Mouse (Mus musculus) intestine, embryonic 16.5 days (tissue): ENCODE measurements around the gene C130050O18Rik. TPM values are rescaled to one million over a fixed set of nuclear protein-coding genes. Genes with fewer than 3 reads are reported as not detected.

Experiments used
- ATAC-seq: fragments of 200-750 bp; cut with Nextera tagmentation; 2 replicates; pipeline ENCODE4 v1.8.0; 2017; ENCODE audit warnings: moderate TSS enrichment, moderate library complexity
- H3K27ac ChIP-seq: fragments of 300-500 bp; sonication (generic); 2 replicates; pipeline ENCODE4 v1.5.1; 2014; ENCODE audit warnings: mild to moderate bottlenecking, low read length
- H3K27me3 ChIP-seq: fragments of 300-500 bp; sonication (generic); replicated peaks from 2 replicates; pipeline ENCODE4 v1.6.1; 2014; ENCODE audit warnings: low read length, control low read depth, mixed read lengths; ENCODE audit not compliant: control insufficient read depth, insufficient read depth
- H3K36me3 ChIP-seq: fragments of 300-500 bp; sonication (generic); 2 replicates; pipeline ENCODE4 v1.6.1; 2014; ENCODE audit warnings: low read length, control low read depth; ENCODE audit not compliant: control insufficient read depth, insufficient read depth
- H3K4me1 ChIP-seq: fragments of 300-500 bp; sonication (generic); 2 replicates; pipeline ENCODE4 v1.6.1; 2014; ENCODE audit warnings: low read length, control low read depth, mixed read lengths; ENCODE audit not compliant: control insufficient read depth, insufficient read depth
- H3K4me2 ChIP-seq: fragments of 300-500 bp; sonication (generic); 2 replicates; pipeline ENCODE4 v1.6.1; 2014; ENCODE audit warnings: low read depth, low read length, control low read depth
- H3K4me3 ChIP-seq: fragments of 300-500 bp; sonication (generic); 2 replicates; pipeline ENCODE4 v1.5.1; 2014; ENCODE audit warnings: mild to moderate bottlenecking, low read length
- H3K9ac ChIP-seq: fragments of 300-500 bp; sonication (generic); 2 replicates; pipeline ENCODE4 v1.6.1; 2014; ENCODE audit warnings: low read depth, low read length
- H3K9me3 ChIP-seq: fragments of 300-500 bp; sonication (generic); 2 replicates; pipeline ENCODE4 v1.6.1; 2016; ENCODE audit warnings: low read length, control low read depth; ENCODE audit not compliant: control insufficient read depth
- WGBS: fragments of 180-500 bp; shearing (Covaris S2); extraction: QIAGEN DNeasy Blood & Tissue Kit; methylation state at CpG from one replicate; pipeline ENCODE4 v1.1.7; 2014; 5-methylcytosine and 5-hydroxymethylcytosine counted together
- polyA plus RNA-seq: library from polyadenylated mRNA; unstranded; fragments of >200 nt; fragmentation: Nextera tagmentation; extraction: Ambion mirVana; gene quantifications from 2 replicates; pipeline ENCODE4 v1.2.1, GENCODE M21; 2015

C130050O18Rik gene
- polyA plus RNA-seq, 1 experiment from 2014 or later, result 0.87 TPM

DNA sequence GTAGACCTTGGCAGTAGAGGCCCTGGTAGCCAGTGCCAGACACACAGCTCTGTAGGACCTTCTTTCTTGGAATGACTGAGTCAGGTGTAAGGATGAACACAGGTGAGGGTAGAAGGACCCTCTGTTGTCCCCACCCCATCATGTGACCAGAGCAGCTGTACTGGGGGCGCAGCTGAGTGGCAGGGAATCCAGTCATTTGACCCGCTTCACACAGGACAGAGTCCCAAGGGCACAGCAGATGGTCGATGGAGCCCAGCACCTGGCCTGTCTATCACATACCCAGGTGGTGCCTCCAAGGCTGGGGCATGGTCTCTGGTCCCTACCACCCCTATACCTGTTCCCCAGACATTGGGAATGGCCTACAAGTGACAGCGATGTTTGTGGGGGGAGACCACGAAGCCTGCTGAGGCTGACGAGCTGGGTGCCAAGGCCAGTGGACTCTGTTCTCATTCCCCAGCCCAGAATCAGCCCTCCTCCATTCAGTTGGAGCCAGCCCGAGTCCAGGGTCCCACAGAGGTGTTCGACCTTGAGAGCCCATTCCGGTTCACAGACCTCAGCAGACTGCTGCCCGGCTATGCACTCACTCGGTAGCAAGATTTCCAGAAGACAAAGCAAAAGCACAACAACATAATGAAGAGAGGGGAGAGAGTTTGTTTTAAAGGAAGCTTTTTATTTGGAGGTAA, 36.3 kb upstream of the C130050O18Rik start:
- Histone ChIP-seq H3K27me3 (no peaks in the 10 kb centered on the region), H3K4me3 (no peak overlapping the region), H3K9me3 (no peaks in the 10 kb centered on the region), H3K9ac (no peak overlapping the region), H3K4me1 (peaks cover 20% of the 10 kb centered on the region), H3K4me2 (no peak overlapping the region), H3K27ac (no peak overlapping the region), H3K36me3 (no peaks in the 10 kb centered on the region)
- WGBS, result 80% methylated on average over 11 of the region's 11 CpGs
- ATAC-seq, result no peak

DNA sequence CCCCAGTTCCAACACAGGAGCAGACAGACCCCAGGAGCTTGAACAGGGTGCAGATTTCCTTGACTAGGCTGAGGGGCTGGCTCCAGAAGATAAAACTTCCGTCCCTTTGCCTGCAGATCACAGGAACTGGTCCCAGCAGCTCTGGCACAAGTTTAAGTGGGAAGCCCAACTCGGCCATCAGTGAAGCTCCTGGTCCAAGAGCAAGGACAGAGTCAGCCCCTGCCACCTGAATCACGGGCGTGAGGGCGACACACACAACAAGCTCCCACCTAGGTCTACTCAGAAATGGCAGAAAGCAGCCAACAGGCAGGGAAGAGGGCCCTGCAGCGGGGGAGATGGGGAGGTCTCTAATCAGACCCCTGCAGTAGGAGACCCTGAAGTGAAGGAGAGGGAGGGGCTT, 34.7 kb upstream of the C130050O18Rik start:
- Histone ChIP-seq H3K4me2 (no peak overlapping the region), H3K9me3 (no peaks in the 10 kb centered on the region), H3K36me3 (no peaks in the 10 kb centered on the region), H3K9ac (no peak overlapping the region), H3K4me3 (no peak overlapping the region), H3K27me3 (no peaks in the 10 kb centered on the region), H3K4me1 (peaks cover 14% of the 10 kb centered on the region), H3K27ac (no peak overlapping the region)
- 83% methylated on average over 6 of the region's 6 CpGs for WGBS
- no peak for ATAC-seq

DNA sequence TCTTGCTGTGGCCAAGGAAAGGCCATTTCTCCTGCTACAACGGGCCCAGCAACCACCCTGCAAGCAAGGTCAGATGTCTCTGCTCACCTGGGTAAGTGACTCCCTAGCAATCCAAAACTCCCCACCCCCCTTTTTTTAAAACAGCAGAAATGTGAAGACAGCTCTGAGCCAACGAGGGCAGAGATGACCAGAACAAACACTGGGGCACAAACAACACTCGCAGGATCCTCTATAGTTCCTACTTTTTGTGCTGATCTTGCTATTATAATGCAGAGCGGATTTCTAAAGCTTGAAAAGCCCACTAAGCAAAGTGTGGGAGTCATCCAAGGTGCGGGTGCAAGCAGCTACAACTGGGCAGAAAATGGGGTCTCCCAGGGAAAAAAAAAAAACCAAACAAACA, 34.0 kb upstream of the C130050O18Rik start:
- H3K27ac ChIP-seq, result no peak overlapping the region
- no peak for ATAC-seq
- H3K9ac ChIP-seq, result peak overlapping the region; percentile 97
- peaks cover 13% of the 10 kb centered on the region for H3K4me1 ChIP-seq
- H3K27me3 ChIP-seq, result no peaks in the 10 kb centered on the region
- H3K4me3 ChIP-seq, result peak overlapping the region; percentile 74
- peak overlapping the region; percentile 92 for H3K4me2 ChIP-seq
- H3K36me3 ChIP-seq, result no peaks in the 10 kb centered on the region
- no peaks in the 10 kb centered on the region for H3K9me3 ChIP-seq
- 64% methylated on average over 5 of the region's 5 CpGs for WGBS

DNA sequence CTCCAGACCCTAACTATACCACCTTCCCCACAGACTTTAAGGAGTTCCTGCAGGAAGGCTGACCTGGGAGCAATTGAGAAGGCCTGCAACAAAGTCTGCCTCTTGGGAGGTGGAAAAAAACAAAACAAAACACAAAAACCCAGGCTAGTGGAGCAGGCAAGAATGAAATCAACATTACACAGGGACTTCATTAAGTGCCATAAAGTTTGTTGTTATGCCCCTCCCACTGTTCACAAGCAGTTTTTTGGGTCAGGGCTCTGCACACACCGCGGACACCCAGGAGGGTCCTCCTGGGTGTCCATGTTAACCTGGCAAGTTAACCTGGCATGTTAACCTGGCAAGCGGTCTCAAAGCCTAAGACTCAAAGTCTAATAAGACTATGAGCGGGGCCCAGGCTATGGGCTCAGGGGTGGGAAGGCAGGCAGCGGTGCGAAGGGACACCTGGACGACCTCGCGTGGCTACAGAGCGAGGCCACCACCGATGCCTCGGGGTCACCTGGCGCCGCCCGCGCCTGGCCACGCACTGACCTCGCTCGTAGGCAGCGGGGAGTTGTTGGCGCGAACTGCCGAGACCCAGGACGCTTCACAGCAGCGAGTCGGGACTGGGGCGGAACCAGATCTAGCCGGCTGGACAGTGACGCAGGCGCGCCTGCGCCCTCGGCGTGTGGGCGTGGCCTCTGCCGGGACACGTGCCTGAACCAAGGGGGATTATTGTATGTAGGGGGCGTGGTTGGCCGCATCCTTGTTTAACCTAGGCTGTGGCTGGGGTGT, 33.3 kb upstream of the C130050O18Rik start:
- Histone ChIP-seq H3K9ac (peak overlapping the region; percentile 97), H3K9me3 (no peaks in the 10 kb centered on the region), H3K27me3 (no peaks in the 10 kb centered on the region), H3K4me2 (peak overlapping the region; percentile 92), H3K36me3 (no peaks in the 10 kb centered on the region), H3K4me3 (peak overlapping the region; percentile 74), H3K4me1 (peaks cover 16% of the 10 kb centered on the region), H3K27ac (peak overlapping the region; percentile 82)
- ATAC-seq, result peak; percentile 94
- 1% methylated on average over 39 of the region's 39 CpGs for WGBS

- Histone ChIP-seq H3K4me2 (no peak overlapping the region), H3K4me1 (peaks cover 27% of the 10 kb centered on the region)
Observed at GRCm38 (mm10) chr5:139373126-139373525, 32.0 kb upstream of the C130050O18Rik start.

GRCm38 (mm10) chr5:139373889-139374444, 31.1 kb upstream of the C130050O18Rik start:
- Histone ChIP-seq H3K27ac (peak overlapping the region; percentile 36; the same call in 1 of the 2 replicates), H3K36me3 (no peaks in the 10 kb centered on the region), H3K27me3 (no peaks in the 10 kb centered on the region), H3K4me1 (peaks cover 33% of the 10 kb centered on the region), H3K4me2 (peak overlapping the region; percentile 13; the same call in 1 of the 2 replicates), H3K4me3 (no peak overlapping the region), H3K9ac (no peak overlapping the region), H3K9me3 (no peaks in the 10 kb centered on the region)
- ATAC-seq, result no peak
- 76% methylated on average over 6 of the region's 6 CpGs for WGBS

More at GRCm38 (mm10) chr5:139373126-139373525, 32.0 kb upstream of the C130050O18Rik start:
- Histone ChIP-seq H3K27me3 (no peaks in the 10 kb centered on the region), H3K9ac (no peak overlapping the region), H3K27ac (no peak overlapping the region), H3K9me3 (no peaks in the 10 kb centered on the region), H3K36me3 (no peaks in the 10 kb centered on the region), H3K4me3 (no peak overlapping the region)
- 82% methylated on average over 3 of the region's 3 CpGs for WGBS
- ATAC-seq, result no peak

DNA sequence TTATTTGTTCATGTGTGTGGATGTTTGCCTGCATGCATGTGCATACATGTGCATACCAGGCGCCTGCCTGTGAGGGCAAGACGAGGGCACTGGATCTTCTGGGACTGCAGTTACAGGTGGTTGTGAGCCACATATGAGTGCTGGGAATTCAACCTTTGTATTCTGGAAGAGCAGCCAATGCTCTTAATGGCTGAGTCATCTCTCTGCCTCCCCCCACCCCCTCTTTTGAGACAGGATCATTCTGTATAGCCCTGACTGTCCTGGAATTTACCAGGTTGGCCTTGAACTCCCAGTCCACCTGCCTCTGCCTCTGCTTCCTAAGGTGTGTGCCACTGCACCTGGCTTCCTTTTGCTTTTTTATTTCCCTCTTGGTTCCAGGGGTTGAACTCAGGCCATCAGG, 30.2 kb upstream of the C130050O18Rik start:
- no peak overlapping the region for H3K9ac ChIP-seq
- no peaks in the 10 kb centered on the region for H3K27me3 ChIP-seq
- H3K4me1 ChIP-seq, result peaks cover 42% of the 10 kb centered on the region
- H3K4me2 ChIP-seq, result no peak overlapping the region
- H3K36me3 ChIP-seq, result no peaks in the 10 kb centered on the region
- no peak overlapping the region for H3K4me3 ChIP-seq
- no peaks in the 10 kb centered on the region for H3K9me3 ChIP-seq
- no peak for ATAC-seq
- H3K27ac ChIP-seq, result no peak overlapping the region; the same call in 1 of the 2 replicates
- WGBS, result 83% methylated on average over 2 of the region's 2 CpGs

DNA sequence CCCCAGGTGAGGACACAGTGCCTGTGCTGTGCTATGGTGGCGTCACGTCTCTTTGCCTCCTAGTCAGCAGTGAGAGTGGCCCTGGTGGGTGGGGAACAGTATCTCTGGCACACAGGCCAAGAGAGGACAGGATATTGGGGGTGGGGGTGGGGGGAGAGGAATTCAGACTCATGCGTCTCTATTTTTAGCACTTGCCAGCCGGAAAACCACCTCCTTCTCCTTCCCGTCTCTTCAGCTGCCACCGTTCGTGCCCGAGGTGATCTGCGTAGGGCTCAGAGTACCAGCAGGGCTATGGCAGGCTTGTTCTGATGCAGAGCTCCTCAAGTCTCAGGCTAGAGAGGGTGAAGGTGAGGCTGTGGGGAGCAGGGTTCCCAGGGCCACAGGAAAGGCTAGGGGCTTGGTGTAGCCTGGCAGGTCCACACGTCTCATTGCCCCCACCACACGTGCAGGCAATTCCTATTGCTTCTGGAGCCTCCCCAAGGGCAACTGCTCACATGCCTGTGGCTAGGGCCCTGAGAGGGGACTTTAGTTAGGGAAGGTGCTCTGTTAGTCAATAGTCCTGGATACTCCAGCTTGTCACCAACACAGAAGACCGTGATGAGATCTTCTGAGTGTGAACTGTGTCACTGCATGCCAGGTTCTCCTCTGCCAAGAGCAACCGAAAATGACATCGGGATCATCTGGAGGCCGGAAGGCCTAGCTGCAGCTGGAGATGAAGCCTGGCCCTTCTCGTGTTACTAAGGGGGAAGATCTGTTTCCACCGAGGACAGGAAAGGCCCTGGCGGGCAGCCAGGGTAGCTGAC, 27.4 kb upstream of the C130050O18Rik start, which contains the start of gene Gpr146:
Gpr146 (plus strand) TSS at position 230 of the 803 bp plus-strand sequence.
- no peak for ATAC-seq
- H3K4me2 ChIP-seq, result no peak within 1 kb of the TSS
- peak within 1 kb of the TSS; percentile 76 for H3K27ac ChIP-seq
- WGBS, result 63% methylated on average over 18 of the region's 18 CpGs
- no peak within 1 kb of the TSS for H3K4me3 ChIP-seq
- no peaks in the 10 kb centered on the region for H3K9me3 ChIP-seq
- H3K27me3 ChIP-seq, result no peaks in the 10 kb centered on the region
- H3K36me3 ChIP-seq, result no peaks in the 10 kb centered on the region
- H3K9ac ChIP-seq, result peak within 1 kb of the TSS; percentile 48; the same call in 1 of the 2 replicates
- H3K4me1 ChIP-seq, result peaks cover 54% of the 10 kb centered on the region

DNA sequence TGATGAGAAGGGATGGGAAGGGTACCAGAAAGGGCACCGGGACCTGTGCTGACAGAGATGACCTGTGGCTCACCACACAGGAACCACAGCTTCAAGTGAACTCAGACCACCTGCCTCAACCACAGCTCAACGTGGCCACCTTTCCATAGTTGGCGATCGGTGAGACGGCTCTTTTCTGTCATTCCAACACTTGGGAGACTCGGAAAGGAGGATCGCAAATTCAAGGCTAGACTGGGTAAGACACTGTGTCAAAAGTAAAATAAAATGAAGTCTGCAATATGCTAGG, 26.9 kb upstream of the C130050O18Rik start:
- H3K27me3 ChIP-seq, result no peaks in the 10 kb centered on the region
- WGBS, result 87% methylated on average over 7 of the region's 7 CpGs
- no peak overlapping the region for H3K4me2 ChIP-seq
- peak overlapping the region; percentile 52; the same call in 1 of the 2 replicates for H3K27ac ChIP-seq
- H3K4me3 ChIP-seq, result no peak overlapping the region
- no peak overlapping the region for H3K9ac ChIP-seq
- ATAC-seq, result no peak
- H3K9me3 ChIP-seq, result no peaks in the 10 kb centered on the region
- H3K36me3 ChIP-seq, result no peaks in the 10 kb centered on the region
- H3K4me1 ChIP-seq, result peaks cover 54% of the 10 kb centered on the region
